Mouse (Mus musculus): ENCODE measurements around the gene Lyzl4. TPM values are rescaled to one million over a fixed set of nuclear protein-coding genes. Genes with fewer than 3 reads are reported as not detected.

The Lyzl4 gene
- polyA plus RNA-seq, 1 experiment from 2014 or later = 0.14 TPM

DNA sequence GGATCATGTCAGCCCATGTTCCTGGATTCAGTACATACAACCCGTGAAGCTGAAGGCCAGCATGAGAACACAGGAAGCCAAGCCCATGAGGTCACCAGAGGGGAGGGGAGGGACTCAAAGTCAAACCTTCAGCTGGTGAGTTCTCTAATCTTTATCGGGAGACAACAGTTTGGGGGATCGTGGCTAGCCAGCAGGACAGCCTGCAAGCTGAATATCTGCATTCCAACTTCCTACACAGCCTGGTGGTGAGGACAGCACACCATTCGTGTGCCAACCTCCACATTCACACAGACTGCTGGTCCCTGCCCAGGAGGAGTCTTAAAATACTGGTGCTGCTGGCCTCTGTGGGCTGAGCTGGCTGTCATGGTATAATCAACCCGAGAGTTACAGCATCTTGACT, 85.0 kb downstream of the Lyzl4 start:
- Histone ChIP-seq H3K9me3 (replicated peaks) (no peaks in the 10 kb centered on the region), H3K27ac (no peak overlapping the region), H3K4me1 (replicated peaks) (no peaks in the 10 kb centered on the region), H3K4me3 (replicated peaks) (no peak overlapping the region), H3K4me2 (no peak overlapping the region), H3K27me3 (no peaks in the 10 kb centered on the region), H3K9ac (no peak overlapping the region), H3K36me3 (no peaks in the 10 kb centered on the region)
- ATAC-seq (ENCODE audit: low read depth) (no peak), DNase-seq (no peak)
- WGBS (ENCODE audit: insufficient replicate concordance) = 10% methylated on average over 5 of the region's 5 CpGs

DNA sequence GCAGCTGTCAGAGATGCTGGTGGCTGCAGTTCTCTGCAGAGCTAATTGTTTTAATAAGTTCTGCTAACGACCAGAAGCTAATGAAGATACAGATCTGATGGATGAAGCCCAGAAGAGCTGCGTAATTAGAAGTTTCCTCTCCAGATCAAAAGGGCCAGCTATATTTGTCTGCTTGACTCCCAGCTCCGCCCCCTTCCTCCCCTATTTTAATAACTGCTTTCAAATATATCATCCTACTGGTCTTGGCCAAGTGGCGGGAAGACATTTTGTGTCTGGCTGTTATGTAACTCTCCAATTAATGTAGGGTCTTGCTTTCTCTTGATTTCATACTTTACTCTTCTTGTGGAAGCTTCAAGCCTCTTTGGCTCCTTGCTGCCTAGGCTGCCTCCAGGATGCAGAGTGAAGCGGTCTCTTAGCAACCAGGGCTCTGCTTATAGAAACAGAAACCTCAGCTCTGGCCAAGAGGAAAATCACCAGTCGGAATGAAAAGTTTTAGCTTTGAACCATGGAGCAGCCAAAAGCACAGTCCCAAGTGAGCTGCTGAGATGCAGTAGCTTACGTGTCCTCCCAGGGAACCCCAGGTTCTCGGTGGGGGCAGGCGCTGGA, 86.4 kb downstream of the Lyzl4 start:
- Histone ChIP-seq H3K4me1 (replicated peaks) (no peaks in the 10 kb centered on the region), H3K27me3 (no peaks in the 10 kb centered on the region), H3K27ac (no peak overlapping the region), H3K9ac (no peak overlapping the region), H3K4me2 (no peak overlapping the region), H3K4me3 (replicated peaks) (no peak overlapping the region), H3K9me3 (replicated peaks) (no peaks in the 10 kb centered on the region), H3K36me3 (no peaks in the 10 kb centered on the region)
- DNase-seq (no peak), ATAC-seq (ENCODE audit: low read depth) (no peak)
- WGBS (ENCODE audit: insufficient replicate concordance) = 52% methylated on average over 9 of the region's 9 CpGs

DNA sequence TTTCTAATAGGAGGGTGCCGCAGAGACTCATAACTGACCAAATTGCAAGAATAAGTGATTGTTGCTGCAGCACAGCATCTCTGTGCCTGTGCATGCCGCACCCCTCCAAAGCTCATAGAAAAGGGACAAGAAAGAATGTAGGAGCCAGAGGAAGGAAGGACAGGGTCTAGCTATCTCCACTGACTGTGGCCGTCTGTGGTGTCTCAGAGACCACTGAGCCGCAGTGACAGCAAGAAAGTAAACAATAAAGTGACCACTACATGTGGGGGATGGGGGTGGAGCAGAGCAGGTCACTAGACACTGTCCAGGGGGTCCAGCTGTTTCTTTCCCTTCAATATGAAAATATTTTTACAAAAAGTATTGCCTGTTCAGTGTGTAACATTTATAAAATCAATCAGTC, 88.3 kb downstream of the Lyzl4 start:
- no peak overlapping the region for H3K27ac ChIP-seq
- H3K36me3 ChIP-seq = no peaks in the 10 kb centered on the region
- H3K9ac ChIP-seq = no peak overlapping the region
- H3K9me3 ChIP-seq (replicated peaks) = no peaks in the 10 kb centered on the region
- H3K4me3 ChIP-seq (replicated peaks) = no peak overlapping the region
- H3K4me2 ChIP-seq = no peak overlapping the region
- H3K4me1 ChIP-seq (replicated peaks) = peaks cover 5% of the 10 kb centered on the region; the same call in 1 of the 2 replicates
- DNase-seq (no peak), ATAC-seq (ENCODE audit: low read depth) (no peak)
- 41% methylated on average over 4 of the region's 4 CpGs for WGBS (ENCODE audit: insufficient replicate concordance)
- H3K27me3 ChIP-seq = no peaks in the 10 kb centered on the region

DNA sequence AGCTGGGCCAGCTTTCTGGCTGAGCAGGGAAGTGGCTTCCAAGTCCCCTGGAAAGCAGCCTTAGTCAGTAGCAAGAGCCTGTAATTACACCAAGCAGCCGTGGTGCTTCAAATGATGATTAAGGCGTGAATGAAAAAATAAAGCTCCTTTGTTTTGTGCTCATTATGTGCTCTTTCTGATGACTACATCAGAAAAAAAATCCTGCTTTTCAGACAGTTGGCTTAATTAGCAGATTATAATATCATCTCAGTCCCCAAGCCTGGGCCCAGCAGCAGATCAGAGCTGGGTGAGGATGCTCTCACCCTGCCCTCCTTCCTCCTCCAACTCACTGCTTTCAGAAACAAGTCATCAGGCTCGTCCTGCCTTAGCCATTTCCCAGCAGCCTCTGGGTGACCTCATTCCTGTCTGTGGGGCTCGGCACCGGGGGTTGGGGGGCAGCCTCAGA, 91.5 kb downstream of the Lyzl4 start:
- DNase-seq (no peak), ATAC-seq (ENCODE audit: low read depth) (no peak)
- no peaks in the 10 kb centered on the region for H3K9me3 ChIP-seq (replicated peaks)

DNA sequence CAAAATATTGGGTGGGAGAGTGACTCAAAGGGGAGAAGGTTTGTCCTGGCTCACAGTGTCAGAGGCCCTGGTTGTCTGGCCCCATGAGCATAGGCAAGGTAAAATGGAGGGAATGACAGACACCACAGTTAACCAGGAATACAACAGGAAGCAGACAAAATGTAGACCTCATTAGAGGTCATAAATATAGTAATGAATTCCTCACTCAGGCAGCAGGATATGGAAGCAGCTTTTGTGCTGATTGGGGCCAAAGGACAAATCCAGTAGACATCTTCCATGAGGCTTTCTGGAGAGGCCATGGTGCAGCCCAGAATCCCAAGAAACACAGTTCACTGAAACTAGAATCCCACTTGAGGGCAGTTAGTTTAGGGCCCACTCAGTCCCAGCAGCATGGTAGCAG, 92.5 kb downstream of the Lyzl4 start:
- no peak overlapping the region for H3K9ac ChIP-seq
- no peak for ATAC-seq (ENCODE audit: low read depth)
- no peaks in the 10 kb centered on the region for H3K9me3 ChIP-seq (replicated peaks)
- H3K4me1 ChIP-seq (replicated peaks) = peaks cover 5% of the 10 kb centered on the region; the same call in 1 of the 2 replicates
- H3K4me2 ChIP-seq = no peak overlapping the region
- H3K4me3 ChIP-seq (replicated peaks) = no peak overlapping the region
- H3K27ac ChIP-seq = no peak overlapping the region
- no peaks in the 10 kb centered on the region for H3K36me3 ChIP-seq
- DNase-seq = no peak
- no peaks in the 10 kb centered on the region for H3K27me3 ChIP-seq

More for the DNA sequence above, 91.5 kb downstream of the Lyzl4 start:
- Histone ChIP-seq H3K36me3 (no peaks in the 10 kb centered on the region), H3K4me2 (no peak overlapping the region), H3K4me3 (replicated peaks) (no peak overlapping the region), H3K27me3 (no peaks in the 10 kb centered on the region), H3K27ac (no peak overlapping the region), H3K4me1 (replicated peaks) (peaks cover 5% of the 10 kb centered on the region; the same call in 1 of the 2 replicates), H3K9ac (no peak overlapping the region)
- WGBS (ENCODE audit: insufficient replicate concordance) = 53% methylated on average over 5 of the region's 5 CpGs

DNA sequence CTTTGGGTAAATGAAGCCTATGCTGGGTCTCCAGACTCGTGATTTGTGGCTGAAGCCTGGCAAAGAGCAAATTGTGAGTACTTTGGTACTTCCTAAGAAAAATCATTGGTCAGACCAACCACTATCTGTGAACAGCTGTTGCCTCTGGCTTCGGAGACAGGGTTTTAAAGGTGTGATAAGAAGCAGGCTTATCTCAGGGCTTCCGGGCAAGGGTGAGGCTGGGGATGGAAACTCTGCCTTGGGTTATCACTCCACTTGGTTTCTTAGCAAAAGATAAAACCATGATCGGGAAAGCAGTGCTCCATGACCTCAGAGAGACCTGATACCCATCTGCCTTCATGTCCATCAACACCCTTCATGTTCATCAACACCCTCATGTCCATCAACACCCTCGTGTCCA, 92.9 kb downstream of the Lyzl4 start:
- H3K27me3 ChIP-seq = no peaks in the 10 kb centered on the region
- H3K4me3 ChIP-seq (replicated peaks) = no peak overlapping the region
- no peaks in the 10 kb centered on the region for H3K36me3 ChIP-seq
- no peak overlapping the region for H3K4me2 ChIP-seq
- DNase-seq = no peak
- H3K4me1 ChIP-seq (replicated peaks) = peaks cover 5% of the 10 kb centered on the region; the same call in 1 of the 2 replicates
- H3K9me3 ChIP-seq (replicated peaks) = no peaks in the 10 kb centered on the region
- no peak overlapping the region for H3K27ac ChIP-seq
- ATAC-seq (ENCODE audit: low read depth) = no peak
- 6% methylated on average over 5 of the region's 5 CpGs for WGBS (ENCODE audit: insufficient replicate concordance)
- H3K9ac ChIP-seq = no peak overlapping the region

DNA sequence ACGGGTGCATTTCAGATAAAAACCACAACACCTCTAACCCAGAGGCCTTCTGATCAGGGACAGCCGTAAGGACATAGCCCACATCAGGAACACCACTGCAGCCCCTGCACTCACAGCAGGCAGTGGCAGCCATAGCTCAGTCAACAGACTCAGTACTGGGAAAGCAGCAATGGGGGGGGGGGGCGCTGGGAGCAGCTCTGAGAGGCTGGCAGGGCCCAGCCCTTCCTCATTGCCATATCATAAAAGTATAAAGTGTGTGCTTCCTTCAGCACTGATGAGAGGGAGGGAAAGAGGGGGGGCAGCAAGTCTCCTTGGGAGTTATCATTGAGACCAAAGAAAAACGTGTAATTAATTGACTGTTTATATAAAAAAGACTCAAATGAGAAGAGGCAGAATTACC, 94.5 kb downstream of the Lyzl4 start:
- WGBS (ENCODE audit: insufficient replicate concordance) = 43% methylated on average over 4 of the region's 4 CpGs
- Histone ChIP-seq H3K9ac (no peak overlapping the region), H3K27ac (no peak overlapping the region)

DNA sequence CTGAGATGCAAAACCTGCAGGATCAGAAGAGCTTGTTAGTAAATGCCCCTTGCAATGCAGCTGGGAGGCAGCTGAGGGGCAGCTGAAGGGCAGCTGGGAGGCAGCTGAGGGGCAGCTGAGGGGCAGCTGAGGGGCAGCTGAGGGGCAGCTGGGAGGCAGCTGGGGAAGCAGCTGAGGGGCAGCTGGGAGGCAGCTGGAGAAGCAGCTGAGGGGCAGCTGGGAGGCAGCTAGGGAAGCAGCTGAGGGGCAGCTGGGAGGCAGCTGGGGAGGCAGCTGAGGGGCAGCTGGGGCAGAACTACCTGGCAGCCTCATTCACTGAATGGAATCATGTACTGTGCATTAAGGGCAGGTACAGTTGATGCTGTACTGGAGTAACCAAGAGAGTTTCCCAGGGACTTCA, 100.4 kb downstream of the Lyzl4 start:
- ATAC-seq (ENCODE audit: low read depth) (no peak), DNase-seq (no peak)
- Histone ChIP-seq H3K4me1 (replicated peaks) (no peaks in the 10 kb centered on the region), H3K27ac (no peak overlapping the region), H3K4me2 (no peak overlapping the region), H3K36me3 (no peaks in the 10 kb centered on the region), H3K9me3 (replicated peaks) (no peaks in the 10 kb centered on the region), H3K27me3 (no peaks in the 10 kb centered on the region), H3K9ac (no peak overlapping the region), H3K4me3 (replicated peaks) (no peak overlapping the region)

More for the DNA sequence above, 94.5 kb downstream of the Lyzl4 start:
- H3K4me3 ChIP-seq (replicated peaks) = no peak overlapping the region
- ATAC-seq (ENCODE audit: low read depth) (no peak), DNase-seq (no peak)
- H3K4me2 ChIP-seq = no peak overlapping the region
- no peaks in the 10 kb centered on the region for H3K27me3 ChIP-seq
- no peaks in the 10 kb centered on the region for H3K36me3 ChIP-seq
- H3K9me3 ChIP-seq (replicated peaks) = no peaks in the 10 kb centered on the region
- H3K4me1 ChIP-seq (replicated peaks) = peaks cover 5% of the 10 kb centered on the region; the same call in 1 of the 2 replicates

DNA sequence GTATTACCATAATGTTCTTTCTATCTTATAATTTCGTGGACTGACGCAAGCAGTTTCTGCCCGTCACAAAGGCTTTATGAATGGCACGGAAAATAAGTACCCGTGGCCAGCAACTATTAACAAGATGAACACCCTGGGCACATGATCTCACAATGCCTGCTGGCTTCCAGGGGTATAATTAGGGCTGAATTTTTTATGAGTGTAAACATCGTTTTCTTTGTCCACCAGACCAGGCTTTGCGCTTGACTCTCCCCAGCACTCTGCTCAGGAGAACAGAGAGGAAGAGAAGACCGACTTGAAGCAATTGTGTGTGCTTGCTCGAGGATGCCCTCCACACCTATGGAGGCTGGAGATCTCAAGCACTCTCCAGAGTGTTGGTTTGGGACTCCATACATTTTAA, 109.3 kb downstream of the Lyzl4 start:
- no peak overlapping the region for H3K27ac ChIP-seq
- no peaks in the 10 kb centered on the region for H3K4me1 ChIP-seq (replicated peaks)
- no peaks in the 10 kb centered on the region for H3K36me3 ChIP-seq

DNA sequence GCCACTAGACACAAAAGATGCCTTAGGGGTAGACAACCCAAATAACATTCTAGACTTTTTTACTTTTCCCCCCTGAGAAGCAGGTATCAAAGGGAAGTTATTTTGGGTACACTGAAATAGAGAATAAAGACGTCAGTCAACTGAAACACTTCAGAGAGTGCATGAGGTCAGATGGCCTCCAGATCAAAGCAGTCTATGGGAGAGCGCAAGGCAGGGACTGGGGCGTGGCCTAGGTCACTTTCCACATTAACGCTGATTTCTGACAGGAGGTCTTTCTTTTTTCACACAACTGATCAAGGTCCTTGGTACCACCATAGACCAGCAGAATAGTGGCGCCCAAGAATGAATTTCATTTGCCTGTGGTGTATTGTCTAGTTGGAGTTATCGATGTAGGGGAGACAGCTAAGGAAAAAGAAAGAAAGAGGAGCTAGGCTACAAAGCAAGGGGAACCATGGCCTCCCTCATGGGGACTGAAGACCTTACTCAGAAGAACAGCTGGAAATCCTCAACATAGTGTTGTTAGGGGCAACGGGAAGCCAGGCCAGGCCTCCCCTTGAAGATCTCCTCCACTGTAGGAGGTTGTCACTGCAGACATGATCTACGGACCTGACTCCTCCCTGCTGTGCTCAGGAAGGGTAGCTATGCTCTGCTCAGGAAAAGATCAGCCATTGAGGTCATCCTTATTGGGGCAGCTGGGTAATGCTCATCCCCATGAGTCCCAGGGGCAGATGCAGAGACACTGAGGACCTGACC, 113.1 kb downstream of the Lyzl4 start:
- Histone ChIP-seq H3K9ac (no peak overlapping the region), H3K4me3 (replicated peaks) (no peak overlapping the region), H3K4me2 (no peak overlapping the region), H3K9me3 (replicated peaks) (no peaks in the 10 kb centered on the region), H3K36me3 (no peaks in the 10 kb centered on the region), H3K27ac (no peak overlapping the region), H3K27me3 (no peaks in the 10 kb centered on the region), H3K4me1 (replicated peaks) (no peaks in the 10 kb centered on the region)
- DNase-seq (no peak), ATAC-seq (ENCODE audit: low read depth) (no peak)
- 65% methylated on average over 8 of the region's 8 CpGs for WGBS (ENCODE audit: insufficient replicate concordance)

More for the DNA sequence above, 109.3 kb downstream of the Lyzl4 start:
- no peak for DNase-seq
- H3K4me3 ChIP-seq (replicated peaks) = no peak overlapping the region
- no peaks in the 10 kb centered on the region for H3K9me3 ChIP-seq (replicated peaks)
- no peak for ATAC-seq (ENCODE audit: low read depth)
- H3K27me3 ChIP-seq = no peaks in the 10 kb centered on the region
- H3K4me2 ChIP-seq = no peak overlapping the region
- no peak overlapping the region for H3K9ac ChIP-seq
- 73% methylated on average over 9 of the region's 9 CpGs for WGBS (ENCODE audit: insufficient replicate concordance)
